ENCODE assay signal across 8 mouse cellular contexts in the genomic region with DNA sequence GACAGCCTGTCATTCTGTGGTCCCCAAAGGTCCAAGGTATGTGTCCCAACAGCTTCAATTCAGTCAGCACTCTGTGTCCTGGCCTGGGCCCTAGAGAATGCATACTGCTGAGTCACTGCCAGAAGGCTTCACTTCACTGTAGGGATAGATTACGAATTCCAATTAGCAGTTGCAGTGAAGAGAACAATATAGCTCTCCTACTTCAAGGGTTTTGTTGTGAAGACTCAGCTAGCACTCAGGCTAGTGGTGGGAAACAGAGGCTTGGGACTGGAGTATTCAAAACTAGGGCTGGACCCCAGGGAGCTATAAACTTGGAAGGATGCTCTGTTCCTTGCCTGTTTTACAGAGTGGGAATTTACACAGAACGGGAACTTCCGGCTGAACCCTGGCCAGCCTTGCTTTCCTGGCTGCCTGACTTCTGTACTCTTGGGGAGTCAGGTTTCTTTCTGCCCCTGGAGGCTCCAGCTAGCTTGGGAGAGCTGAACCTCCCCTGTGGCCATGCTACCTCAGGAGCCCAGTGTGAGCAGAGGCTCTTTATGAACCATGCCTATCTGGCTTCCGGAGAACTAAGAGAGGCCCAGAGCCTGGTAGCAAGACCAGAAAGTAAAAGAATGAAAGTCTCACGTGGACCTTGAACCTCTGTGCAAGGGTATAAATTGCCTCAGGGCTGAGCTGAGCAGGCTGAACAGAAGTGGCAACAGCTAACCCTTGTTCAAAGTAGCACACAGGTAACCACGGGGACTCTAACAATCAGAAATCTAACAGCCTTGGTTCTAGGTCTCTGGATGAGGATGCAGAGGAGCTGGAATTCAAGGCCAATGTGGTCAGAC. TPM values are rescaled to one million over a fixed set of nuclear protein-coding genes. Genes with fewer than 3 reads are reported as not detected.
DNase-seq lines count a peak whose midpoint lies in the region; ATAC-seq and TF ChIP-seq lines count a peak whose summit lies in the region.

No protein-coding gene starts in this region.

- TF ChIP-seq CTCF in gastrocnemius, adult 2 months (IDR thresholded peaks at IDR 0.05) = no peak
- no peak for TF ChIP-seq CTCF in intestine, postnatal 0 days (IDR thresholded peaks at IDR 0.05; ENCODE audit: low read depth)
- TF ChIP-seq CTCF in liver, postnatal 0 days (IDR thresholded peaks at IDR 0.05; ENCODE audit: low read depth) = no peak

- H3K27me3 ChIP-seq in neural tube, embryonic 15.5 days (replicated peaks) = no peaks in the 10 kb centered on the region
- H3K27me3 ChIP-seq in intestine, postnatal 0 days (replicated peaks; ENCODE audit: control insufficient read depth, insufficient read depth, low read length) = no peaks in the 10 kb centered on the region
- H3K27me3 ChIP-seq in liver, postnatal 0 days (ENCODE audit: insufficient read depth, low read length) = no peaks in the 10 kb centered on the region
- no peaks in the 10 kb centered on the region for H3K27me3 ChIP-seq in midbrain, embryonic 13.5 days

- H3K27ac ChIP-seq in neural tube, embryonic 15.5 days (replicated peaks) = 0 out of 2 replicates have a peak overlapping the region, but pooled peaks have one; percentile 28
- H3K27ac ChIP-seq in gastrocnemius, adult 2 months = peak overlapping the region; percentile 80
- H3K27ac ChIP-seq in intestine, postnatal 0 days (ENCODE audit: low read depth, low read length) = peak overlapping the region; percentile 84
- H3K27ac ChIP-seq in liver, postnatal 0 days (ENCODE audit: low read depth) = peak overlapping the region; percentile 69
- no peak overlapping the region for H3K27ac ChIP-seq in midbrain, embryonic 13.5 days

- no peak overlapping the region for H3K9ac ChIP-seq in neural tube, embryonic 15.5 days (replicated peaks)
- no peak overlapping the region for H3K9ac ChIP-seq in intestine, postnatal 0 days (ENCODE audit: low read depth, low read length)
- peak overlapping the region; percentile 4; the same call in 1 of the 2 replicates for H3K9ac ChIP-seq in liver, postnatal 0 days (replicated peaks)
- no peak overlapping the region for H3K9ac ChIP-seq in midbrain, embryonic 13.5 days (replicated peaks)

- WGBS in neural tube, embryonic 15.5 days = 61% methylated on average over 6 of the region's 6 CpGs
- 25% methylated on average over 6 of the region's 6 CpGs for WGBS in intestine, postnatal 0 days
- WGBS in liver, postnatal 0 days (ENCODE audit: insufficient replicate concordance) = 52% methylated on average over 6 of the region's 6 CpGs
- 71% methylated on average over 6 of the region's 6 CpGs for WGBS in midbrain, embryonic 13.5 days

- H3K4me3 ChIP-seq in neural tube, embryonic 15.5 days (replicated peaks) = no peak overlapping the region
- no peak overlapping the region for H3K4me3 ChIP-seq in gastrocnemius, adult 2 months
- no peak overlapping the region for H3K4me3 ChIP-seq in intestine, postnatal 0 days (ENCODE audit: low read depth, low read length)
- no peak overlapping the region for H3K4me3 ChIP-seq in liver, postnatal 0 days (ENCODE audit: low read depth, low read length)
- H3K4me3 ChIP-seq in midbrain, embryonic 13.5 days (replicated peaks) = no peak overlapping the region

- intact Hi-C loops in gastrocnemius, adult 2 months (cut with DNase I) = no loop called here

- no peak for DNase-seq in neural tube, embryonic 10.5 days (ENCODE audit: extremely low spot score, low spot score)
- peak; percentile 80 for DNase-seq in gastrocnemius, adult 2 months
- no peak for DNase-seq in liver, postnatal 0 days
- DNase-seq in layer of hippocampus, postnatal 14 days (ENCODE audit: low spot score in 2 of 2) = no peak

- H3K4me1 ChIP-seq in neural tube, embryonic 15.5 days = no peaks in the 10 kb centered on the region
- 0 out of 2 replicates have a peak, but pooled peaks cover 4% of the 10 kb centered on the region for H3K4me1 ChIP-seq in intestine, postnatal 0 days (replicated peaks; ENCODE audit: control insufficient read depth, insufficient read depth, low read length)
- H3K4me1 ChIP-seq in liver, postnatal 0 days (ENCODE audit: insufficient read depth) = peaks cover 15% of the 10 kb centered on the region
- no peaks in the 10 kb centered on the region for H3K4me1 ChIP-seq in midbrain, embryonic 13.5 days (replicated peaks)

- H3K36me3 ChIP-seq in neural tube, embryonic 15.5 days = no peaks in the 10 kb centered on the region
- H3K36me3 ChIP-seq in intestine, postnatal 0 days (ENCODE audit: control insufficient read depth, insufficient read depth) = no peaks in the 10 kb centered on the region
- no peaks in the 10 kb centered on the region for H3K36me3 ChIP-seq in liver, postnatal 0 days (replicated peaks; ENCODE audit: insufficient read depth, low read length)
- no peaks in the 10 kb centered on the region for H3K36me3 ChIP-seq in midbrain, embryonic 13.5 days

- H3K9me3 ChIP-seq in neural tube, embryonic 15.5 days (replicated peaks) = no peaks in the 10 kb centered on the region
- H3K9me3 ChIP-seq in intestine, postnatal 0 days (ENCODE audit: control insufficient read depth) = no peaks in the 10 kb centered on the region
- no peaks in the 10 kb centered on the region for H3K9me3 ChIP-seq in liver, postnatal 0 days (ENCODE audit: low read length)
- no peaks in the 10 kb centered on the region for H3K9me3 ChIP-seq in midbrain, embryonic 13.5 days

- no peak; the same call in 1 of the 2 replicates for TF ChIP-seq EP300 in liver, postnatal 0 days (IDR thresholded peaks at IDR 0.05; ENCODE audit: low read depth)

- no peak overlapping the region for H3K4me2 ChIP-seq in neural tube, embryonic 15.5 days
- H3K4me2 ChIP-seq in intestine, postnatal 0 days (replicated peaks; ENCODE audit: low read depth) = no peak overlapping the region
- H3K4me2 ChIP-seq in liver, postnatal 0 days (ENCODE audit: low read depth, low read length) = 0 out of 2 replicates have a peak overlapping the region, but pooled peaks have one; percentile 4
- no peak overlapping the region for H3K4me2 ChIP-seq in midbrain, embryonic 13.5 days (replicated peaks)

- no peak for ATAC-seq in neural tube, embryonic 15.5 days (ENCODE audit: low FRiP score)
- ATAC-seq in intestine, postnatal 0 days = peak; percentile 87
- ATAC-seq in liver, postnatal 0 days = peak; percentile 86
- no peak for ATAC-seq in inflammation-experienced regulatory T-cells, adult 6 months
- no peak for ATAC-seq in midbrain, embryonic 13.5 days

RNA-seq across cellular contexts. Expression of gene Mrvi1, which starts 40.3 kb away (rescaled TPM):
- polyA plus RNA-seq in neural tube, embryonic 15.5 days (2015; fragmentation: Nextera tagmentation; extraction: Ambion mirVana) = 1.4 and 3.1 TPM in 2 replicates
- 1 to 10 TPM; 4.1 to 4.7 TPM for total RNA-seq in gastrocnemius, adult 2 months (2021)
- 6.7 and 9.6 TPM in 2 replicates for polyA plus RNA-seq in intestine, postnatal 0 days (2015; fragmentation: Nextera tagmentation; extraction: Ambion mirVana)
- 5.3 and 8.4 TPM in 2 replicates for polyA plus RNA-seq in liver, postnatal 0 days (2015; fragmentation: Nextera tagmentation; extraction: Ambion mirVana)
- 1 to 10 TPM; 1.5 to 2.3 TPM for total RNA-seq in layer of hippocampus, postnatal 14 days (2021)
- under 1 TPM in 2 of 3 experiments, not detected in 1; 0.46 to 0.87 TPM for polyA plus RNA-seq in inflammation-experienced regulatory T-cells, adult 6 months (2017; shearing (Covaris generic))
- 0.62 and 0.86 TPM in 2 replicates for polyA plus RNA-seq in midbrain, embryonic 13.5 days (2015; fragmentation: Nextera tagmentation; extraction: Ambion mirVana)

Comparison
In these comparisons a context has a peak if more than half of its experiments do, and no peak if none do; other contexts are left out.
1. ATAC-seq: peak in intestine, postnatal 0 days (single experiment) and liver, postnatal 0 days (single experiment); none in neural tube, embryonic 15.5 days (single experiment), inflammation-experienced regulatory T-cells, adult 6 months (single experiment) and midbrain, embryonic 13.5 days (single experiment).